Mouse (Mus musculus) ovary, postnatal 14 days (tissue): Measurements from ENCODE around the gene Hspb7.

ENCODE experiments used
- DNase-seq: peaks from one replicate; pipeline ENCODE4 v3.0.0; 2022; ENCODE audit warnings: low spot score

The Hspb7 gene

GRCm38 (mm10) chr4:141444451-141445327 lies 24.1 kb downstream of the Hspb7 start, which contains the start of gene Zbtb17:
Gene Zbtb17, plus strand, starts transcription at chr4:141444654.
- DNase-seq = peak; percentile 87

GRCm38 (mm10) chr4:141445328-141445720 lies 24.7 kb downstream of the Hspb7 start:
- no peak for DNase-seq

GRCm38 (mm10) chr4:141446211-141446610 lies 25.6 kb downstream of the Hspb7 start:
- no peak for DNase-seq

GRCm38 (mm10) chr4:141451251-141451650 lies 30.7 kb downstream of the Hspb7 start:
- no peak for DNase-seq

- no peak for DNase-seq
Observed at GRCm38 (mm10) chr4:141451916-141452450, 31.4 kb downstream of the Hspb7 start.

GRCm38 (mm10) chr4:141454581-141455350 lies 34.2 kb downstream of the Hspb7 start:
- DNase-seq = no peak

- no peak for DNase-seq
Observed at GRCm38 (mm10) chr4:141455526-141455925, 34.9 kb downstream of the Hspb7 start.

- no peak for DNase-seq
Observed at GRCm38 (mm10) chr4:141456193-141456938, 35.8 kb downstream of the Hspb7 start.

- DNase-seq = no peak
Observed at GRCm38 (mm10) chr4:141458236-141458635, 37.7 kb downstream of the Hspb7 start.

GRCm38 (mm10) chr4:141458888-141459287 lies 38.3 kb downstream of the Hspb7 start:
- no peak for DNase-seq

GRCm38 (mm10) chr4:141459766-141460165 lies 39.2 kb downstream of the Hspb7 start:
- DNase-seq = no peak

GRCm38 (mm10) chr4:141460481-141460880 lies 39.9 kb downstream of the Hspb7 start:
- DNase-seq = no peak

- DNase-seq = no peak
Observed at GRCm38 (mm10) chr4:141461088-141461487, 40.5 kb downstream of the Hspb7 start.

- no peak for DNase-seq
Observed at GRCm38 (mm10) chr4:141461576-141461975, 41.0 kb downstream of the Hspb7 start.

- no peak for DNase-seq
Observed at GRCm38 (mm10) chr4:141463472-141463871, 42.9 kb downstream of the Hspb7 start.

GRCm38 (mm10) chr4:141464722-141465121 lies 44.1 kb downstream of the Hspb7 start:
- no peak for DNase-seq

- no peak for DNase-seq
Observed at GRCm38 (mm10) chr4:141465512-141466288, 45.1 kb downstream of the Hspb7 start.

- no peak for DNase-seq
Observed at GRCm38 (mm10) chr4:141466289-141466795, 45.8 kb downstream of the Hspb7 start.

- no peak for DNase-seq
Observed at GRCm38 (mm10) chr4:141466844-141467580, 46.4 kb downstream of the Hspb7 start.

- DNase-seq = no peak
Observed at GRCm38 (mm10) chr4:141467581-141467927, 47.0 kb downstream of the Hspb7 start.
